Mouse (Mus musculus) testis, adult 2 months (tissue): ENCODE data around the gene Jam3.

Experiments used
- CTCF ChIP-seq: fragments of 200-500 bp; IDR thresholded peaks from 2 replicates; pipeline ENCODE4 v1.5.1; 2012; ENCODE audit warnings: low read depth, mild to moderate bottlenecking, inconsistent platforms, low read length, moderate library complexity; ENCODE audit not compliant: control insufficient read depth, insufficient read depth, insufficient replicate concordance
- POLR2A ChIP-seq: fragments of 200-500 bp; IDR thresholded peaks from 2 replicates; pipeline ENCODE4 v1.6.1; 2012; ENCODE audit warnings: low read depth, mild to moderate bottlenecking, inconsistent platforms, low read length, moderate library complexity; ENCODE audit not compliant: control insufficient read depth

- no peak; the same call in 1 of the 2 replicates for TF ChIP-seq CTCF
- no peak for TF ChIP-seq POLR2A
These were observed 25.3 kb upstream of the Jam3 start for GRCm38 (mm10) chr9:27180492-27180891.
